Mouse (Mus musculus): ENCODE data around the gene Tspan32.

Tspan32 gene

DNA sequence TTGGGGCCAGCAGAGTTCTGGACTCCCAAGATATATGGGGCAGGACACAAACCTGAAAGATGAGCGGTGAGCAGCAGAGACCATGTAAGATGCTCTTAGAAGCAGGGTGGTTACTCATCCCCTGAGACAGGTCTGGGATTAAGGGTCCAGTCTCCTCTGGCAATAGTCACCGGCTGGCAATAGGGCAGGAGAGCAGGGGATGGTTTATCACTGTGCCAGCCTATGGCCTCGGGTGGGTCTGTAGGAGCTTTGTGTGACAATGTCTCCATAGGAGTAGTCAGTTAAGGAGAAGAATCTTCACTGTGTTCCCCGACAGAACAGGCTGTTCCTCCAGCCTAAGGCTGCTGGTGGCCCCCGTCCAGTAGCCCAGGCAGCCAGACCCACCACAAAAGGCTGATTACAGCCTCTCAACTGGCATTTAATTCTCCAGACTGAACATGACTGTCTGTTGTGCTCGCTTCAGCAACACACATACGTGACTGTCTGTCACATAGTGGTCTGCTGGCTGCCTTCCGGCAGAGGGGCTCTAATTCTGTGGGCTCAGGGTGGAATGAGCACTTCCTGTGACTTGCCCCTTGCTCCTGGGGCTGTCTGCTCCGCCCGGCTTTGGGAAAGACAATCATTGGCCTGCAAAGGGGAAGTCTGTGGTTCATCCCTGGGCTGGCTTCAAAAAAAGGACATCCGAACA is 50.8 kb downstream of the Tspan32 start:
- peak in 1 of 2 experiments; percentile 50 for DNase-seq

DNA sequence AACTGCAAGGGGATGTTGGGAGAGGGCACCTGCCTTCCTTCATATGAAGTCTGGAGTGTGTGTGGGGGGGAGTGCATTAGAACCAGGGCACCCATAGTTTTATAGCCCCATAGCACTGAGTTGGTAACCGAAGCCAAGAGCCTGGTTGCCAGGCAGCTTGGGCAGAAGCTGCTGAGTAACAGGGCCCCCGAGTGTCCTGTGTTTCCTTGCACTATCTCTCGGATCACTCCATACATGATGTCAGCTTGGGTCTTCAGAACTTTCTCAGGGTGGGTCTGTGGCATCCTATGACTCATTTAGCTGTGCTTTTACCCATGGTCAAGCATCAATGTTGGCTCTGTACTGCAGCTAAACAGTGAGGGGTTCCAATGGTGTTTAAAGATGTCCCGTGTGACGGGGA is 52.2 kb downstream of the Tspan32 start:
- DNase-seq: no peak

DNA sequence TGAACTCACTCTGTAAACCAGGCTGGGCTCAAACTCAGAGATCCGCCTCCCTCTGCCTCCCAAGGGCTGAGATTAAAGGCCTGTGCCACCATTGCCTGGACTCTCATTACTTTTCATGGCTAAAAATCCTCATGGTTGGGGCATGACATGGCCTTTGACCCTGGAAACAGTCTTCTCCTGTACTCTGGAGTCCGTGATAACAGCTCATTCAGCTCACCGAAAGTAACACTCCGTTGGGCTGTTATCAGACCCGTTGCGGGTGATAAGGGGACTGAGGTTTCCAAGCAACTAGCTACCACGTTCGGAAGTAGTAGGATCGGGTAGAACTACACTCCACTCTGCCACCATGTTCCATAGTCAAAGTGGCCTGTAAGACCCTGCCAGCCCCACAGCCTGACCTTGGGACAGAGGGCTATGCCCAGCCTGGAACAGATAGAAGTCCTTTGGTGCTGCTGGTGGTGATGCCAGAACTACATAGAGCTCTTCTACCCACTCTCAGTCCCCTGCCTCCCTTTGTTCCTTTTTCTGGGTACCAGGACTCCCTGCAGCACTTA is 52.9 kb downstream of the Tspan32 start:
- no peak for DNase-seq

DNA sequence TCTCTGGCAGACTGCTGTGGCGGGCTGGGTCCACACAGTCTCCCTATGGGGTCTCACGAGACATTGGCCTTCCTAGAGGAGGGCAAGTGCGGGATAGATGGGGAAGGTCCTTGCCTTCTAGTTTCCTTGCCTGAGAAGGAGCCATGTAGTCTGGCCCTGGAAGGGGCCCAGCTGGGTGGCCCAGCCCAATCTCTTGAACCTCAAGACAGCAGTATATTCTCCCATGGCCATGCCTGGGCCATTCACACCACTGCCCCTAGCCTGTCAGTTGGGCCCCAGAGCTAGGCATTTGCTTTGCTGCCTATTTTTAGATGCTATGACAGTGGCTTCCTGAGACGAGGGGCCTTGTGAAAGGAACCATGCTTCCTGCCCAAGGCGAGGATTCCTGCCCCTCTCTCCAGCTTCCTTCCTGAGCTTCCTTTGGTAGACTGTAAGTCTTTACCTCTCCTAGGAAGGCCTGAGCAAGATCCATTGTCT is 53.4 kb downstream of the Tspan32 start:
- DNase-seq: peak; percentile 62 to 81

DNA sequence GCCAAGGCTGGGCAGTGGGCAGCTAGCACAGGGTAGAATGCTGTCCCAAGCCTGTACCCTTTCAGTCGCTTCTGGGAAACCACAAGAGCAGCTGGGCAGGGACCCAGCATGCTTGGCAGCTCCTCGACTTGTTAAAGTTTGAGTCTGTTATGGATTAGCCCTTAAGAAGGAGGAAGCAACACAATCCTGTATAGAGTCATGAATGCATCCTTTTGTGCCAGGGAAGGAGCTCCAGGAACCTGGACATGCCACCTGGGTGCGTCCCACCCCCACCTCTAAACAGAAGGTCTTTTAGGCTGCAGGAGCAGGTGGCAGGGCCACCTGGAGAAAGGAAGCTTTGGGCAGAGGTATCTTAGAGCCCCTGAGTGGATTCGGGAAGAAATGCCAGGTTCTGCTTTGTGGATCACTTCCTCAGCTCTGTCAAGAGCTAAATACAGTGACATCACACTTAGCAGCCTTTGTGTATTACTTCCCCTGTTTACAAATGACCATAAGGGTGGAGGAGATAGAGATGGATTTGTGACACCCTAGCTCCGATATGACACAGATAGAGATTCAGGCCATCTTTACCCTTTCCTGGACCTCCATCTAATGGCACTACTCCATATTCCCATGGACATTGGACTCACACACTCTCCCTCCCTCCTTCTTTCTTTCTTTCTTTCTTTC is 54.5 kb downstream of the Tspan32 start:
- no peak for DNase-seq

DNA sequence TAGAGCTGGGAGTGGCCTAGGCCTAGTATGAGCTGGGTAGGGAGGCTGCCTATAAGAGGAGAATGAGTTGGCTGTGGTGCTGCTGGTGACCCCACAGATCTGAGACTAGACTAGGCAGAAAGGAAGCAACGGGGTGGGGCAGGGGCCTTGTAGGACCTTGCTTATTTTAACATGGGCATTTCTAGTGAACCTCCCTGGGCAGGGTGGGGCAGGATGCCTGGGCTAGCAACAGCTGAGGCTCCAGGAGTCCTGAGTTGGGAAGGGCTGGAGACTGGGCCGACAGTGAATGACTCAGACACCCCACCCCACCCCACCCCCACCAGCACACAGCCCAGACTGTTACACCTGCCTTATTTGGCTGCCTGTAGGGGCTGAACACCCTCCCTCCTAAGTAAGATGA is 57.9 kb downstream of the Tspan32 start:
- peak in 1 of 2 experiments; percentile 45 for DNase-seq

DNA sequence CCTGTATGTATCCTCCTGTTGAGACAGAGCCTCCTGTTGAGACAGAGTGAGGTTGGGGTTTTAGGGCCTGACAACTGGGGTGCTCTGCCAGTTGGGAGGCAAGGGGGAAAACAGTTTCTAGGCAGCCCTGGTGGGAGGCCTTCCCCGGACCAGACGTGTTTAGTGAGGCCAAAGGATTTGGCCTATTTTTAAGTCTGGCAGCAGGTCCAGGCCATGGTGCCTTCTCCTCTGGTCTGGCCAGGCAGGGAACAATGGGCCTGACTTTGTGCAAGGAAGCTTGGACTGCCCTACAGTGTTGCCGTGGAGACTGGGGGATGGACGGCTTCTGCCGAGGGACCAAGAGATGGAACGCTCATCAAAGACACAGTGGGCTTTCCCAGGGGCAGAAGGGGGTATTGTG is 59.4 kb downstream of the Tspan32 start:
- DNase-seq: no peak

DNA sequence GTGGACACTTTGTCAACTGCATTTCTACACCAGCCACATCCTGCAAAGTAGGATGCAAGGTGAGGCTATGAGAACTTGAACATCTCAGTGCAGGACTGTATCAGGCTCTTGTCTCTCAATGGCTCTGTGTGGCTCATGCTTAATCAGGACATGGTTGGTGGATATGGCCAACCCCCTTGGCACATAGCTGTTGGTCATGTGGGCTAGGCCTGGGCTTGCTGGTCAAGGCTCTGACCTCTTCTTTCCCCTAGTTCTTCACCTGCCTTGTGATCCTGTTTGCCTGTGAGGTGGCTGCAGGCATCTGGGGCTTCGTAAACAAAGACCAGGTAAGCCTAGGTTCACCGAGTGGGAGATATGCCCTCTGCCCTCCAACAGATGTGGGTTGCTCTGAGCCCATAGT is 60.8 kb downstream of the Tspan32 start:
- DNase-seq: peak in 1 of 2 experiments; percentile 58

DNA sequence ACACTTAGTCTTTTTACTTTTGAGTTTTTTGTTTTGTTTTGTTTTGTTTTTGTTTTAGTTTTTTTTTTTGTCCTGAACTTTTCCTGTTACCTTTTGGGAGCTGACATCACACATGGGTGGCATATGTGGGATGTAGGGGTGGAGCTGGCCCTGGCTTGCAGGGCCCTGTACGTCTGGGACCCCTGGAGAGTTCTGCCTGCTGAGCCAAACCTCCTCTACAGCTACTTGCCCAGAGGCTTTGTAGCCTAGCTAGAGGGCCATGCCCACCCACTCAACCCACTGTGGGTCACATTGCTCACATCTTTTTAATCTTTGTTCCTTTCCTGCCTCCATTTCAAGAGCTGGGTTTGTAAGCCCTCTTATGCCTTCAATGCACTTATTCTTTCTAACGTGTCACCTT is 62.6 kb downstream of the Tspan32 start:
- no peak for DNase-seq

DNA sequence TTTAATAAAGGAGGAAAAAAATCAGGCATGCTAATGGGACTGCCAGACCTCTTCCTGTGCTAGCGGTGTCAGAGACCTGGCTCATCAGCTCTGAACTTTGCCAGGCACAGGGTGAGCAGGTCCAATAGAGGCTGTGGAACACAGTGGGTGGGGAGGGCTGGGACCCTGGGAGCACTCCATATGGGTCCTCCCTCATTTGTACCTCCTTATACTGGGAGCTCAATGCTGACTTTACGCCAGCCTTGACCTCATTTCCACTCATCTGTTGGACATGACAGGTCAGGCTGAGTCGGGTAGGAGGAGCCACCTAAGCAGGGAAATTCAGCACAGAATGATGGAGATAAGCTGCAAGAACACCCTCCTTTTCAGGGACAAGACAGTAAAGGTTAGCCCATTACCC is 63.1 kb downstream of the Tspan32 start:
- no peak for DNase-seq

DNA sequence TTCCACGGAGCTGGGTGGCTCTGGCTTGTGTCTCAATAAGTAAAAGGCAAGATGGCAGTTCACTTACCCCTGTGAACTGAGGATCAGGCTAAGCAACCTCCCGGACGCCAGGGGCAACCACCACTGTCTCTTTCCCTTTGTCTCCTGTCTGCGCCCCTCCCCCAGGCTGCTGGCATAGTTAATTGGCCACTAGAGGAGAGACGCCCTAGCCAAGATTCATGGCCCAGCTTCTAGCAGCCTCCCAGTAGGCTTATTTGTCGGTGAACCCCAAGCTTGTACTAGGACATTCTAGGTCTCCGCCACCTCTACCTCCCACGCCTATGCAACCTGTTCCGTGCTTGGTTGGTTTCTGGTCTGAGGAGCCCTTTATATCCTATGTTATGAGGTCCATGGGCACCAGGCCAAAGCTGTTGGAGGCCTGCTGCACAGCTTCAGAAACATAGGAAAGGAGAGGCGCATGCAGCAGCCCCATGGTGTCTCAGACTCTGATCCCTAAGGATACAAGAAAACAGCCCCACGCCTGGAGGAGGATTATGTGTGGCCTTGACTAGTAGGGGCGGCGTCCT is 63.6 kb downstream of the Tspan32 start:
- peak; percentile 68 to 78 for DNase-seq

DNA sequence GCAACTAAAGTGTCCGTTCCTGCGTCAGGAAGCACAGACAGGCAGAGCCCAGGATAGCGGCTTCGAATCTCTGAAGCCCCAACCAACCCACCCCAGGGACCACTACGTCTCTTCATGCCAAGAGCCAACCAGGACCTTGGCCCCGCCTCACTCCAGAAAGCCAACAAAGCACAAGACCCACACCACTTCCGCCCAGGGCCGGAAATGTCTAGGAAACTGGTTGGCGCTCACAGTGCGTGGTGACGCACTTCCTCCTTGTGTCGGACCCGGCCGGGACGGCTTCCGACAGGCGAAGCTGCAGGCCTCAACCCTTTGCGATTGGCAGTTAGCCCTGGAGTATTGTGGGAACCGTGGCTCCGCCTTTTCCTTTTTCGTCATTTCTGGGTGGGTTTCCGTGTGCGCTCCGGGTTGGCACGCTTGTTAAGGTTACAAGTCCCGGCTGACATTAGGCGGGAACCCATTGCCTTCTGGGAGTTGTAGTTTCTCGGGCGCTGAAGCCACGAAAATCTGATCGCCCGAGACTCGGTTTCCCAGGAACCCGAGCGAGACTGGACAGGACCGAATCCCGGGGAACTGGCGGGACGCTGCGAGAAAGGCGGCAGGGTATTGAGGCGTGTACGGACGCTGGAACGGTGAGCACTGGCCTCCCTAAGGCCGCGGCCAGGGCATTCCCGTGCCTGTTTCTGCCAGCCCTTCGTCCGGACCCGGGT is 64.2 kb downstream of the Tspan32 start, which contains the start of gene Tssc4:
Gene Tssc4, plus strand, starts transcription at position 368 of the 710 bp plus-strand sequence.
- peak; percentile 99 for DNase-seq
